Mouse (Mus musculus) hindbrain, embryonic 14.5 days (tissue): Measurements from ENCODE around the gene Lrriq1. TPM values are rescaled to one million over a fixed set of nuclear protein-coding genes. Genes with fewer than 3 reads are reported as not detected.

Experiments used
- ATAC-seq: fragments of 200-750 bp; cut with Nextera tagmentation; 2 replicates; pipeline ENCODE4 v1.8.0; 2017; ENCODE audit warnings: moderate number of reproducible peaks, mild to moderate bottlenecking, moderate TSS enrichment, moderate library complexity; ENCODE audit not compliant: low FRiP score
- DNase-seq: peaks from one replicate; pipeline ENCODE4 v3.0.0-alpha.2; 2015; ENCODE audit warnings: low spot score
- H3K27ac ChIP-seq: fragments of 300-500 bp; sonication (generic); 2 replicates; pipeline ENCODE4 v1.5.1; 2014; ENCODE audit warnings: mild to moderate bottlenecking, moderate library complexity
- H3K27me3 ChIP-seq: fragments of 300-500 bp; sonication (generic); 2 replicates; pipeline ENCODE4 v1.6.1; 2014; ENCODE audit warnings: mild to moderate bottlenecking, low read length, mixed read lengths; ENCODE audit not compliant: control insufficient read depth, insufficient read depth
- H3K36me3 ChIP-seq: fragments of 300-500 bp; sonication (generic); replicated peaks from 2 replicates; pipeline ENCODE4 v1.6.1; 2014; ENCODE audit not compliant: control insufficient read depth, insufficient read depth
- H3K4me1 ChIP-seq: fragments of 300-500 bp; sonication (generic); replicated peaks from 2 replicates; pipeline ENCODE4 v1.6.1; 2014; ENCODE audit warnings: antibody characterized with exemption, low read length, mixed read lengths; ENCODE audit not compliant: control insufficient read depth, insufficient read depth
- H3K4me2 ChIP-seq: fragments of 300-500 bp; sonication (generic); replicated peaks from 2 replicates; pipeline ENCODE4 v1.6.1; 2014; ENCODE audit warnings: mild to moderate bottlenecking, moderate library complexity
- H3K4me3 ChIP-seq: fragments of 300-500 bp; sonication (generic); replicated peaks from 2 replicates; pipeline ENCODE4 v1.5.1; 2014; ENCODE audit warnings: mild to moderate bottlenecking, low read length
- H3K9ac ChIP-seq: fragments of 300-500 bp; sonication (generic); 2 replicates; pipeline ENCODE4 v1.6.1; 2014
- H3K9me3 ChIP-seq: fragments of 300-500 bp; sonication (generic); 2 replicates; pipeline ENCODE4 v1.6.1; 2016; ENCODE audit warnings: low read length; ENCODE audit not compliant: control insufficient read depth
- polyA plus RNA-seq: library from polyadenylated mRNA; unstranded; fragments of >200 nt; fragmentation: Nextera tagmentation; extraction: Ambion mirVana; gene quantifications from 2 replicates; pipeline ENCODE4 v1.2.1, GENCODE M21; 2014

Gene Lrriq1
- polyA plus RNA-seq, 1 experiment from 2014 or later: 7.3 TPM

DNA sequence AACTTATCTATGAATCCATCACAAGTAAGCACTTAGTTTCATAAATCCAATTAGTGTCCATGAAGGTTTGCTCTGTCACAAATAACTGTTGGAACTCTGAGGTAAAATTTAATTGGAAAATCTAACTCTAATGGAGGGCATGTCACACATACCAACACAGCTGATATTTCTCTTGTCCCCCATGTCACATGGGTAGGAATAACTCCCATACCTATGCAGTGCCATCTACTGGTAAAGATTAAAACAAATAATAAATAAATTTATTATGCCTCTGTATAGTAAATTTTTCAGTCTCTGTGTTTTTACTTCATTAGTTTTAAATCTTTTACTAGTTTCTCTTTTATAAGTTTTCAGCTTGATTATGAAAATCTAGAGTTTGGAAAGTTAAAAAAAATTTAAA, 236.5 kb downstream of the Lrriq1 start:
- Histone ChIP-seq H3K27ac (no peak overlapping the region), H3K36me3 (no peaks in the 10 kb centered on the region), H3K4me2 (no peak overlapping the region), H3K9me3 (no peaks in the 10 kb centered on the region), H3K27me3 (no peaks in the 10 kb centered on the region), H3K4me1 (no peaks in the 10 kb centered on the region), H3K9ac (no peak overlapping the region), H3K4me3 (no peak overlapping the region)
- no peak for DNase-seq
- ATAC-seq: no peak

Other genes starting within 250 kb of the Lrriq1 start
- gene Alx1, start 206.1 kb downstream of the Lrriq1 start, polyA plus RNA-seq: not detected in 2 replicates
- 92.3 and 104 TPM in 2 replicates for gene Slc6a15, start 131.5 kb upstream of the Lrriq1 start, polyA plus RNA-seq